Mouse (Mus musculus) heart, postnatal 0 days (tissue): Measurements from ENCODE around the gene Epb41l4b.

Experiments used
- CTCF ChIP-seq: IDR thresholded peaks from 2 replicates; pipeline ENCODE4 v1.5.1; 2016; ENCODE audit warnings: antibody characterized with exemption, control low read depth, low read depth
- EP300 ChIP-seq: IDR thresholded peaks from 2 replicates; pipeline ENCODE4 v1.6.1; 2016; ENCODE audit warnings: antibody characterized with exemption, low read depth

DNA sequence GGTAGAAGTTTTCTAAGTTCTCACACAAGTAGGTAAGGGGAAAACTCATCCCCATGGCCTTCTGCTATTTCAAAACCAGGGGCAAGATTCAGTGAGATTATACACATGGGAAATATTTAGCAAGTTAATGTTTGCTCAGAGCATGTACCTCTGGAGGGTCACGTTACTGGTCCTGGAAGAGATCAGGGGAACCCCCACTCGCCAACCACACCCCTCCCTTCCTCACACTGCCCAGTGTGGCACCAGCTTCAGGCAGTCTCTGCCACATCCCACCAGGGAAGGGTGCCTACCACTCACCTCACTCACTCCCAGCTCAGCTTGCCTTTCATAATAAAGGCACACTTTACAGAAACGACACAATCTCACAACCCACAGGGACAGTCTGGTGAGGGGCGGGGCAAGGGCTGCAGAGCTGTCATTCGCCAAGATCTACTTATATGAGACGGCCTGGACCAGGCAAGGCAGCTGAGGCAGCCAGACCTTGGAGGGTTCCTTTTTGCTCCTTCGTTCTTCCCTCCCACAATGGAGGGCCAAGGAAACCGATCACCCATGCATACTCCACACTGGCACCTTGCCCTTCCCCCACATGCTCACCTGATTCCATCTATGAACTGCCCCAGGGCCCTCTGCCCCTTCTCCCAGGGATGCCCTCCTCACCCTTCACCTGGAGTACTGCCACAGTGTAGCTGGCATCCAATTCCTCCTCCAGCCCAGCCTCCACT lies 5.7 kb downstream of the Epb41l4b start:
- TF ChIP-seq CTCF (no peak), EP300 (no peak)
